8 mouse cellular contexts compared by ENCODE assay signal in genomic region chr2:92434375-92434745, GRCm38 (mm10). TPM values are rescaled to one million over a fixed set of nuclear protein-coding genes. Genes with fewer than 3 reads are reported as not detected.
A peak's percentile ranks its signal among the peaks of the same experiment; 100 is the strongest.
DNase-seq lines count a peak whose midpoint lies in the region; ATAC-seq and TF ChIP-seq lines count a peak whose summit lies in the region.

No protein-coding gene starts in this region.

- H3K27me3 ChIP-seq in embryonic facial prominence, embryonic 12.5 days = no peaks in the 10 kb centered on the region
- H3K27me3 ChIP-seq in limb, embryonic 12.5 days = peaks cover 6% of the 10 kb centered on the region; the same call in 1 of the 2 replicates
- H3K27me3 ChIP-seq in neural tube, embryonic 14.5 days (ENCODE audit: control insufficient read depth, insufficient read depth, low read length) = no peaks in the 10 kb centered on the region

- no peak for DNase-seq in layer of hippocampus, adult 2 months (ENCODE audit: low spot score in 2 of 2)
- DNase-seq in layer of hippocampus, postnatal 10 days (ENCODE audit: low spot score in 2 of 2) = no peak
- DNase-seq in embryo, embryonic 9.5 days (ENCODE audit: extremely low spot score) = no peak
- DNase-seq in gastrocnemius, postnatal 25 days = no peak
- no peak for DNase-seq in layer of hippocampus, adult 11-12 months (ENCODE audit: low spot score)

- WGBS in embryonic facial prominence, embryonic 12.5 days = 10% methylated on average over 12 of the region's 12 CpGs
- 12% methylated on average over 12 of the region's 12 CpGs for WGBS in limb, embryonic 12.5 days
- 8% methylated on average over 12 of the region's 12 CpGs for WGBS in neural tube, embryonic 14.5 days

- no peak for ATAC-seq in embryonic facial prominence, embryonic 12.5 days (ENCODE audit: insufficient number of reproducible peaks, insufficient read depth, low FRiP score, low TSS enrichment)
- no peak for ATAC-seq in limb, embryonic 12.5 days (ENCODE audit: insufficient number of reproducible peaks, insufficient read depth, low FRiP score, low TSS enrichment, low read depth)
- ATAC-seq in neural tube, embryonic 14.5 days (ENCODE audit: low read depth) = no peak

- no peak for TF ChIP-seq CTCF in layer of hippocampus, adult 2 months (conservative IDR thresholded peaks at IDR 0.05)

- H3K4me3 ChIP-seq in layer of hippocampus, adult 2 months = peak overlapping the region; percentile 57
- H3K4me3 ChIP-seq in embryonic facial prominence, embryonic 12.5 days = peak overlapping the region; percentile 95
- H3K4me3 ChIP-seq in limb, embryonic 12.5 days (replicated peaks) = peak overlapping the region; percentile 83
- peak overlapping the region; percentile 87 for H3K4me3 ChIP-seq in neural tube, embryonic 14.5 days (ENCODE audit: low read depth, low read length)

- no peaks in the 10 kb centered on the region for H3K36me3 ChIP-seq in embryonic facial prominence, embryonic 12.5 days
- H3K36me3 ChIP-seq in limb, embryonic 12.5 days = no peaks in the 10 kb centered on the region; the same call in 1 of the 2 replicates
- no peaks in the 10 kb centered on the region for H3K36me3 ChIP-seq in neural tube, embryonic 14.5 days (ENCODE audit: control insufficient read depth, insufficient read depth, low read length)

- H3K9me3 ChIP-seq in embryonic facial prominence, embryonic 12.5 days = 0 out of 2 replicates have a peak, but pooled peaks cover 3% of the 10 kb centered on the region
- peaks cover 4% of the 10 kb centered on the region; the same call in 1 of the 2 replicates for H3K9me3 ChIP-seq in limb, embryonic 12.5 days
- H3K9me3 ChIP-seq in neural tube, embryonic 14.5 days (ENCODE audit: control insufficient read depth, low read length) = no peaks in the 10 kb centered on the region

- peak overlapping the region; percentile 77; the same call in 1 of the 2 replicates for H3K9ac ChIP-seq in embryonic facial prominence, embryonic 12.5 days
- H3K9ac ChIP-seq in limb, embryonic 12.5 days (replicated peaks) = peak overlapping the region; percentile 13; the same call in 1 of the 2 replicates
- H3K9ac ChIP-seq in neural tube, embryonic 14.5 days (replicated peaks; ENCODE audit: low read depth, low read length) = peak overlapping the region; percentile 79

- H3K4me2 ChIP-seq in embryonic facial prominence, embryonic 12.5 days (replicated peaks) = peak overlapping the region; percentile 88
- peak overlapping the region; percentile 72 for H3K4me2 ChIP-seq in limb, embryonic 12.5 days
- H3K4me2 ChIP-seq in neural tube, embryonic 14.5 days (ENCODE audit: low read depth, low read length) = peak overlapping the region; percentile 93

- peaks cover 39% of the 10 kb centered on the region for H3K4me1 ChIP-seq in embryonic facial prominence, embryonic 12.5 days
- peaks cover 29% of the 10 kb centered on the region for H3K4me1 ChIP-seq in limb, embryonic 12.5 days (replicated peaks)
- H3K4me1 ChIP-seq in neural tube, embryonic 14.5 days (ENCODE audit: control insufficient read depth, insufficient read depth, low read length) = peaks cover 32% of the 10 kb centered on the region

- H3K27ac ChIP-seq in layer of hippocampus, adult 2 months = peak overlapping the region; percentile 96
- no peak overlapping the region for H3K27ac ChIP-seq in embryonic facial prominence, embryonic 12.5 days
- no peak overlapping the region for H3K27ac ChIP-seq in limb, embryonic 12.5 days
- peak overlapping the region; percentile 64 for H3K27ac ChIP-seq in neural tube, embryonic 14.5 days (ENCODE audit: low read depth, low read length)

RNA-seq across cellular contexts. Expression of gene Cry2, which starts 0.5 kb away (rescaled TPM):
- total RNA-seq in layer of hippocampus, adult 2 months (2021) = 100 to 1,000 TPM; 105 to 108 TPM
- total RNA-seq in layer of hippocampus, postnatal 10 days (2021) = 10 to 100 TPM; 89.1 to 94.8 TPM
- polyA plus RNA-seq in embryonic facial prominence, embryonic 12.5 days (2016; fragmentation: Nextera tagmentation; extraction: Ambion mirVana) = 28.8 and 29.7 TPM in 2 replicates
- polyA plus RNA-seq in limb, embryonic 12.5 days (2016; fragmentation: Nextera tagmentation; extraction: Ambion mirVana) = 27.1 TPM in 2 replicates
- 41.7 and 43.5 TPM in 2 replicates for polyA plus RNA-seq in neural tube, embryonic 14.5 days (2014; fragmentation: Nextera tagmentation; extraction: Ambion mirVana)
- 10 to 100 TPM; 11.9 to 19.8 TPM for total RNA-seq in gastrocnemius, postnatal 25 days (2021)

RNA-seq across cellular contexts. Expression of gene Slc35c1, which starts 26.0 kb away (rescaled TPM):
- 10 to 100 TPM; 14.0 to 15.7 TPM for total RNA-seq in layer of hippocampus, adult 2 months (2021)
- total RNA-seq in layer of hippocampus, postnatal 10 days (2021) = 10 to 100 TPM; 17.1 to 17.2 TPM
- 9.5 and 10.2 TPM in 2 replicates for polyA plus RNA-seq in embryonic facial prominence, embryonic 12.5 days (2016; fragmentation: Nextera tagmentation; extraction: Ambion mirVana)
- polyA plus RNA-seq in limb, embryonic 12.5 days (2016; fragmentation: Nextera tagmentation; extraction: Ambion mirVana) = 7.2 and 9.1 TPM in 2 replicates
- 15.5 and 16.4 TPM in 2 replicates for polyA plus RNA-seq in neural tube, embryonic 14.5 days (2014; fragmentation: Nextera tagmentation; extraction: Ambion mirVana)
- 1 to 10 TPM; 5.1 to 5.6 TPM for total RNA-seq in gastrocnemius, postnatal 25 days (2021)

RNA-seq across cellular contexts. Expression of gene Mapk8ip1, which starts 33.3 kb away (rescaled TPM):
- 100 to 1,000 TPM; 338 to 354 TPM for total RNA-seq in layer of hippocampus, adult 2 months (2021)
- 100 to 1,000 TPM; 385 to 403 TPM for total RNA-seq in layer of hippocampus, postnatal 10 days (2021)
- 49.0 and 55.8 TPM in 2 replicates for polyA plus RNA-seq in embryonic facial prominence, embryonic 12.5 days (2016; fragmentation: Nextera tagmentation; extraction: Ambion mirVana)
- 29.4 and 34.8 TPM in 2 replicates for polyA plus RNA-seq in limb, embryonic 12.5 days (2016; fragmentation: Nextera tagmentation; extraction: Ambion mirVana)
- polyA plus RNA-seq in neural tube, embryonic 14.5 days (2014; fragmentation: Nextera tagmentation; extraction: Ambion mirVana) = 51.8 and 64.3 TPM in 2 replicates
- 1 to 10 TPM; 7.9 to 9.2 TPM for total RNA-seq in gastrocnemius, postnatal 25 days (2021)

RNA-seq across cellular contexts. Expression of gene 1700029I15Rik, which starts 52.0 kb away (rescaled TPM):
- 1 to 10 TPM; 4.5 to 5.0 TPM for total RNA-seq in layer of hippocampus, adult 2 months (2021)
- 1 to 10 TPM; 5.1 to 5.7 TPM for total RNA-seq in layer of hippocampus, postnatal 10 days (2021)
- polyA plus RNA-seq in embryonic facial prominence, embryonic 12.5 days (2016; fragmentation: Nextera tagmentation; extraction: Ambion mirVana) = 4.7 and 5.4 TPM in 2 replicates
- polyA plus RNA-seq in limb, embryonic 12.5 days (2016; fragmentation: Nextera tagmentation; extraction: Ambion mirVana) = 3.0 and 3.3 TPM in 2 replicates
- 3.9 and 4.2 TPM in 2 replicates for polyA plus RNA-seq in neural tube, embryonic 14.5 days (2014; fragmentation: Nextera tagmentation; extraction: Ambion mirVana)
- total RNA-seq in gastrocnemius, postnatal 25 days (2021) = 1 to 10 TPM in 1 of 2 experiments, under 1 TPM in 1; 0.87 to 1.0 TPM

RNA-seq across cellular contexts. Expression of gene Large2, which starts 59.7 kb away (rescaled TPM):
- total RNA-seq in layer of hippocampus, adult 2 months (2021) = 1 to 10 TPM in 1 of 2 experiments, under 1 TPM in 1; 0.98 to 1.1 TPM
- under 1 TPM; 0.45 to 0.64 TPM for total RNA-seq in layer of hippocampus, postnatal 10 days (2021)
- polyA plus RNA-seq in embryonic facial prominence, embryonic 12.5 days (2016; fragmentation: Nextera tagmentation; extraction: Ambion mirVana) = 10.3 and 10.5 TPM in 2 replicates
- 10.7 and 13.9 TPM in 2 replicates for polyA plus RNA-seq in limb, embryonic 12.5 days (2016; fragmentation: Nextera tagmentation; extraction: Ambion mirVana)
- 0.97 and 2.2 TPM in 2 replicates for polyA plus RNA-seq in neural tube, embryonic 14.5 days (2014; fragmentation: Nextera tagmentation; extraction: Ambion mirVana)
- under 1 TPM; 0.54 to 0.88 TPM for total RNA-seq in gastrocnemius, postnatal 25 days (2021)

Comparison
In these comparisons a context has a peak if more than half of its experiments do, and no peak if none do; other contexts are left out.
1. H3K27ac ChIP-seq: peak in layer of hippocampus, adult 2 months (single experiment) and neural tube, embryonic 14.5 days (single experiment); none in embryonic facial prominence, embryonic 12.5 days (single experiment) and limb, embryonic 12.5 days (single experiment).
2. H3K9ac ChIP-seq: peak in every context shown above with its lines; median percentile 79 in neural tube, embryonic 14.5 days; 77 in embryonic facial prominence, embryonic 12.5 days; 13 in limb, embryonic 12.5 days.
3. RNA of gene Cry2, which starts 0.5 kb away (total RNA-seq): 105 to 108 TPM in layer of hippocampus, adult 2 months and 89.1 to 94.8 TPM in layer of hippocampus, postnatal 10 days; 11.9 to 19.8 TPM in gastrocnemius, postnatal 25 days; every median in the first group is over 4 times any median in the second.
4. RNA of gene Mapk8ip1, which starts 33.3 kb away (total RNA-seq): 385 to 403 TPM in layer of hippocampus, postnatal 10 days and 338 to 354 TPM in layer of hippocampus, adult 2 months; 7.9 to 9.2 TPM in gastrocnemius, postnatal 25 days; every median in the first group is over 10 times any median in the second.
5. Peak in every context shown above with its lines, with median percentiles within 50 percentile points of each other: H3K4me3 ChIP-seq and H3K4me2 ChIP-seq.